In genomic region chr1:93825105-93825674, GRCm38 (mm10) we compare ENCODE assay signal across 8 mouse cellular contexts. TPM values are rescaled to one million over a fixed set of nuclear protein-coding genes. Genes with fewer than 3 reads are reported as not detected.
DNase-seq lines count a peak whose midpoint lies in the region; ATAC-seq lines count a peak whose summit lies in the region.

No protein-coding gene starts in this region.

- peaks cover 13% of the 10 kb centered on the region for H3K4me1 ChIP-seq in hindbrain, embryonic 14.5 days (replicated peaks; ENCODE audit: control insufficient read depth, insufficient read depth, low read length)

- 3% methylated on average over 30 of the region's 30 CpGs for WGBS in hindbrain, embryonic 14.5 days

- no peaks in the 10 kb centered on the region for H3K9me3 ChIP-seq in hindbrain, embryonic 14.5 days (ENCODE audit: control insufficient read depth, low read length)

- H3K9ac ChIP-seq in hindbrain, embryonic 14.5 days = peak overlapping the region; percentile 71

- peak overlapping the region; percentile 94 for H3K27ac ChIP-seq in hindbrain, embryonic 14.5 days

- H3K36me3 ChIP-seq in hindbrain, embryonic 14.5 days (replicated peaks; ENCODE audit: control insufficient read depth, insufficient read depth) = peaks cover 15% of the 10 kb centered on the region

- peak; percentile 98 for DNase-seq in R1 (ENCODE audit: low read depth, low spot score)
- peak; percentile 97 to 98 for DNase-seq in cerebellum, postnatal 25 days
- peak; percentile 93 to 95 for DNase-seq in frontal cortex, postnatal 25 days (ENCODE audit: low spot score in 2 of 2)
- peak; percentile 98 for DNase-seq in hindbrain, embryonic 14.5 days (ENCODE audit: low spot score)
- DNase-seq in layer of hippocampus, postnatal 36 days = peak; percentile 96
- peak; percentile 98 for DNase-seq in lung, postnatal 36 days
- DNase-seq in retina, postnatal 1 day = peak; percentile 96
- DNase-seq in urinary bladder, adult 18-20 months (ENCODE audit: low spot score in 2 of 2) = peak; percentile 92 to 93

- H3K4me2 ChIP-seq in hindbrain, embryonic 14.5 days (replicated peaks) = peak overlapping the region; percentile 92

- H3K27me3 ChIP-seq in hindbrain, embryonic 14.5 days (ENCODE audit: control insufficient read depth, insufficient read depth, low read length) = no peaks in the 10 kb centered on the region

- peak overlapping the region; percentile 43 for H3K4me3 ChIP-seq in hindbrain, embryonic 14.5 days (replicated peaks; ENCODE audit: low read length)

- peak; percentile 96 for ATAC-seq in hindbrain, embryonic 14.5 days (ENCODE audit: low FRiP score)

RNA-seq across cellular contexts. Expression of gene D2hgdh, which starts 0.5 kb away (rescaled TPM):
- 11.3 and 12.5 TPM in 2 replicates for polyA plus RNA-seq in hindbrain, embryonic 14.5 days (2014; fragmentation: Nextera tagmentation; extraction: Ambion mirVana)
- 10 to 100 TPM; 16.1 to 18.5 TPM for total RNA-seq in layer of hippocampus, postnatal 36 days (2021)

RNA-seq across cellular contexts. Expression of gene Ing5, which starts 21.4 kb away (rescaled TPM):
- polyA plus RNA-seq in hindbrain, embryonic 14.5 days (2014; fragmentation: Nextera tagmentation; extraction: Ambion mirVana) = 8.4 and 9.3 TPM in 2 replicates
- total RNA-seq in layer of hippocampus, postnatal 36 days (2021) = 10 to 100 TPM; 12.9 to 13.8 TPM

RNA-seq across cellular contexts. Expression of gene Dtymk, which starts 23.5 kb away (rescaled TPM):
- polyA plus RNA-seq in hindbrain, embryonic 14.5 days (2014; fragmentation: Nextera tagmentation; extraction: Ambion mirVana) = 143 and 148 TPM in 2 replicates
- 10 to 100 TPM; 57.5 to 65.4 TPM for total RNA-seq in layer of hippocampus, postnatal 36 days (2021)

RNA-seq across cellular contexts. Expression of gene Gal3st2, which starts 35.9 kb away (rescaled TPM):
- not detected in 2 replicates for polyA plus RNA-seq in hindbrain, embryonic 14.5 days (2014; fragmentation: Nextera tagmentation; extraction: Ambion mirVana)
- under 1 TPM; 0.40 to 0.46 TPM for total RNA-seq in layer of hippocampus, postnatal 36 days (2021)

Comparison
In these comparisons a context has a peak if more than half of its experiments do, and no peak if none do; other contexts are left out.
1. Peak in every context shown above with its lines: DNase-seq, ATAC-seq, H3K4me3 ChIP-seq and H3K27ac ChIP-seq.